Mouse (Mus musculus) small intestine, adult 2 months (tissue): Measurements from ENCODE around the gene Ica1.

Source experiments
- CTCF ChIP-seq: fragments of 200-500 bp; IDR thresholded peaks from 2 replicates; pipeline ENCODE4 v1.5.1; 2012; ENCODE audit warnings: low read depth, mild to moderate bottlenecking, control low read depth, inconsistent platforms, low read length, moderate library complexity, mixed read lengths; ENCODE audit not compliant: insufficient replicate concordance, insufficient read length; ENCODE audit errors: extremely low read depth
- POLR2A ChIP-seq: fragments of 200-500 bp; IDR thresholded peaks from 2 replicates; pipeline ENCODE4 v1.6.1; 2012; ENCODE audit warnings: low read depth, mild to moderate bottlenecking, control low read depth, inconsistent platforms, low read length, moderate library complexity

DNA sequence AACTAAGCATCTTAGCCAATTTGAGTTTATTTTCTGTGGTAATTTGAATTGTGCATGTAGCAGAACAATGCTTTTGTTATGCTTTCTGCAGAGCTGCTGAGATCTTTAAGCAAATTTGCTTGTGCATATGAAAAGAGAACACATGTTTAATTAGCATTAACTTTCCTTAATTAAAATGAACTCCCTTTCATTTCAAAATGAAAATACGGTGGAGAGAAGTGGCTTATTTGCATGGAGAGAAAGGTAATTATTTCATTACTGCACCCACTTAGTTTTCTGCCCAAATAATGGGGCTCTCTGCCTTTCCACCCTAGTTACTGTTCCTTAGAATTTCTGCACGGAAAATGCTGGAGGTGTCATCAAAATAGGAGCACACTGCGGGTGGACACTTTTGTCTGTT, 13.5 kb upstream of the Ica1 start:
- TF ChIP-seq CTCF (no peak), POLR2A (no peak)
